Mouse (Mus musculus): ENCODE measurements around the gene Dcakd.

DNA sequence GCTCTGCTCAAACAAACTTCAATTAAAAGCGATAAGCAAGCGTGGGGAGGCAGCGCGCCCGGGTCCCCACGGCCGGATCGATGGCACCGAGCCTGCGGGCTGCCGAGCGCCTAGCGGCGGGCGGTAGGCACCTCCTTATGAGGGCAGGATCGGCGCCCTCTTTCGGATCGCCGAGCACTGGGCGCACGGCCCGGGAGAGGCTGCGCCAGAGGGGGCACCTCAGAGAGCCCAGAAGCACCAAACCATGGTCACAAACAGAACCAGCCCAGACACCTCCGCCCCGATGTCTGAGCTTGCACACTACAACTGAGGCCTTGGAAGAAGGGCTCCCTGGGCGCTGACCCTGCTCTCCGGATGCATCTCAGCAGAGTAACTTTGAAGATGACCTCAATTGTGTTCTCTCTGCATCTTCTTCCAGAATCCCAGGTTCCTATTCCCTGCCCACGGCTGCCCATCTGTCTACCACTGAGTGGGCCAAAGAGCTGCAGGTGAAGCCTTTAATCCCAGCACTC, 37.9 kb downstream of the Dcakd start:
- TF ChIP-seq POLR2A (IDR thresholded peaks at IDR 0.05; ENCODE audit: insufficient read depth, low read depth, low read length) (no peak), CTCF (IDR thresholded peaks at IDR 0.05; ENCODE audit: insufficient read depth, low read depth, low read length) (no peak; the same call in 1 of the 2 replicates)

Data from olfactory bulb, adult 2 months (tissue).